Mouse (Mus musculus) C2C12 (cell line): ENCODE results near the gene Daam1.

ENCODE experiments used
- CTCF ChIP-seq: IDR thresholded peaks from one replicate; pipeline ENCODE4 v1.5.1; 2011; ENCODE audit not compliant: control insufficient read depth, insufficient read depth, insufficient read length
- MYOG ChIP-seq: IDR thresholded peaks from one replicate; pipeline ENCODE4 v1.6.1; 2011; ENCODE audit not compliant: control insufficient read depth, insufficient read length; ENCODE audit errors: extremely low read depth
- USF1 ChIP-seq: IDR thresholded peaks from one replicate; pipeline ENCODE4 v1.6.1; 2011; ENCODE audit warnings: low read depth, mild to moderate bottlenecking, control low read depth, moderate library complexity

GRCm38 (mm10) chr12:71888370-71888769, 57.5 kb downstream of the Daam1 start:
- TF ChIP-seq USF1 (no peak), CTCF (no peak), MYOG (no peak)
